Mouse (Mus musculus): ENCODE measurements around the gene Cbx7.
"Not testable (repeated sequence)": the region's sequence is repeated elsewhere in the genome, so short reads cannot be mapped to it uniquely, and the experiment has no call there.

The Cbx7 gene

DNA sequence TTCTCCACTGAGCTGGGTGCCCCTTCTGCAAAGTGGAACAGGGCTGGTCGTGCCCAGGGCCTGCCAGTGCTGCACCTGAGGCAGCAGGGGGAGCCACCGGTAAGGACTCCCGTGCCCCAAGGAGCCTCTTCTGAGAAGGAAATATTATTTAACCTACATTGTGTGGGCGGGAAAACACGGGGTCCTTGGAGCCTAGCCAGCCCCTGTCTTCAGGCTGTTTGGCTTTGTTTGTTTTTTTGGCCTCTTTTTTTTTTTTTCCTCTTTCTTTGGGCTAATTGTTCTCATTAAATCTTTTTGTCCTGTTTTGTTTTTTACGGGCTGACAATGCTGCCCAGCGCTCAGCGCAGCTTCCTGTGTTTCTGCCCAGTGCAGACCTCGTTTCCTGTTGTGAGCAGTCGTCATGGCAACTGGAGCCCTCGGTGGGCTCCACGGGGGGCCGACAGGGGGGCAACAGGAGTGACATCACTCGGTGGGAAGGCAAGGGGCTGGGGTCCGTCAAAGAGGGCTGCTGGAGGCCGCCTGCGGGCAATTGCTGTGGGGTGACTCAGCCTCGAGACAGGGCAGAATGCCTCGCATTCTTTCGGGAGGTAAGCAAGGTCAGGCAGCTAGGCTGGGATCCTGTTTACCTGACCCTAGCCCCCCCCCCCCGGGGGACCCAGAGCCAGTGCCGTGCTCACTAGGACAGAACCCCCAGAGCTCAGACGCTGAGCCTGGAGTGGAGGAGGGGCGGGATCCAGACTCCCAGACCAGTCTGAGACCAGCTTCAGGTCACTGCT, 20.5 kb downstream of the Cbx7 start:
- DNase-seq (ENCODE audit: low spot score in 2 of 2): peak; percentile 72 to 78

DNA sequence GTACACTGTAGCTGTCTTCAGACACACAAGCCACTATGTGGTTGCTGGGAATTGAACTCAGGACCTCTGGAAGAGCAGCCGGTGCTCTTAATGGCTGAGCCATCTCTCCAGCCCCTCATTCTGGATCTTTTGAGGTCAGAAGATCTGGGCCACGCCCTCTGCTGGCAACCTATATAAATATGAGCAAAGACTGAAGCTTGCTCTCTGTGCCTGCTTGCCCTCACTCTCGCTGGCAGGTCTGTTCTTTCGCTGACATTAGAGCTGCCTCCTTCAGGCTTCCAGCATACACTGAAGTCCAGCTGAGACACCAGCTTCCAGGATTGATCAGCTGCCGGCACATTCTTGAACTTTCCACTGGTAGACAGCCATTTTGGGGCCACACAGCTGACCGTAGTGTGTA, 23.2 kb downstream of the Cbx7 start:
- DNase-seq (ENCODE audit: low spot score in 2 of 2): no peak

DNA sequence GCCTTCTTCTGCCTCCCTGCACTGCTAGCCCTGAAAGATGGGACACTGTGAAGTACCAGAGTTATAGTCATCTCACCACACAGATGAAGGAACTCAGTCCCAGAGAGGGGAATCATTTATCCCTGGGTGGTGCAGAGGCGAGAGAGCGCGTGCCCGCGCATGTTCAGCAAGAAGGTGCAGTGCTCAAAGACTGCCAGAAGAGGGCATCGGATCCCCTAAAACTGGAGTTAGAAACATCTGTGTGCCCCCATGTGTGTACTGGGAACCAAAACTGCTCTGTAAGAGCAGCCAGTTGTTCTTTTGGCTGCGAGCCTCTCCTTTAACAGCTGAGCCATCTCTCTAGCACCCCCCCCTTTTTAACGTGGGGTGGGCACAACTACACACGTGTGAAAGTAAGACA, 24.1 kb downstream of the Cbx7 start:
- no peak for DNase-seq (ENCODE audit: low spot score in 2 of 2)

DNA sequence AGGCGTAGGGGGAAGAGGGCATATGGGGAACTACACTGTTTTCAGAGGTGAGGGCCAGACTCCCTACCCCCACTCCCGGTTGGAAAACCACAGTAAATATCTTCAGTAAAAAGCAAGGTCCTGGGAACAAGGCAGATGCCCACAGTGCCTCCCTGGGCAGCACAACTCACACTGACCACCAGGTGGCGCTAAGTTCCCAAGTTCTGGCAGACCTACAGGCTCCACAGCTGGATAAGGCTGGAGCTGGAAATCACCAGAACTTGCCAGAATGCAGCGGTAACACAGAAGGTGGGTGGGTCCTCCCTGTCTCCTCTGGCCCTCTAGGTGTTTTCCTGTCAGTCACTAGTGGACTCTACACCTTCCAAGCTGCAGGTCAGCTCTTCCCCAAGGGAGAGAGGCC, 24.9 kb downstream of the Cbx7 start:
- peak; percentile 87 to 93 for DNase-seq (ENCODE audit: low spot score in 2 of 2)

DNA sequence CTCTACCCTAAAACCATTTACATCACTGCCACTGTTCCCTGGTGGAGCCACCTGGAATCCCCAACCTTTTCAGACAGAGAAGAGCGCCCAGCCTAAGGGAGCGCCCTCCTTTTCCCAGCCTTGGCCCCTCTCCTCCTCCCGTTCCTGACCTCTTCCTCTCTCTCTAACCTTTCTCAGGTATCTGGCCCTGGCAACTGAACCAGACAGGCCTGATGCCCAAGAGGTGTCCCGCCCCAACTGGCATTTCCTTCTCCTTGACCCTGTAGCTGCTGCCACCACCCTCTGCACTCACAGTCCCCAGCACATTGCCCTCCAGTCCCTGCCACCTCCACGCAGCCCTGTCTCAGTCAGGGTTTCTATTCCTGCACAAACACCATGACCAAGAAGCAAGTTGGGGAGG, 26.0 kb downstream of the Cbx7 start:
- no peak for DNase-seq (ENCODE audit: low spot score in 2 of 2)

DNA sequence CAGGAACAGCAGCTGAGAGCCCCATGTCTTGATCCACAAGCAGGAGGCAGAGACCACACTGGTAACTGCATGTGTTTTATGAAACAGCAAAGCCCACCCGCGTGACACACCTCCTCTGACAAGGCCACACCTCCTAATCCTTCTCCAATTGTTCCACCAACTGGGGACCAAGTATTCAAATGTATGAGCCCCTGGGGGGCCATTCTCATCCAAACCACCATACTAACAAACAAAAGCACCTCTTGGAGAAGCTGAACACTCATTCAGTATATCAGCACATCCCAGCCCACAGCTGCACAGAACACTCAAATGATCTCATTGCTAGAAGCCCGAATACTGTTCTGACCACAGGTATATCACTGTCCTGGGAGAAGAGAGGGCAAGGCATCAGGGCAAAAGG, 27.3 kb downstream of the Cbx7 start:
- DNase-seq (ENCODE audit: low spot score in 2 of 2): no peak

DNA sequence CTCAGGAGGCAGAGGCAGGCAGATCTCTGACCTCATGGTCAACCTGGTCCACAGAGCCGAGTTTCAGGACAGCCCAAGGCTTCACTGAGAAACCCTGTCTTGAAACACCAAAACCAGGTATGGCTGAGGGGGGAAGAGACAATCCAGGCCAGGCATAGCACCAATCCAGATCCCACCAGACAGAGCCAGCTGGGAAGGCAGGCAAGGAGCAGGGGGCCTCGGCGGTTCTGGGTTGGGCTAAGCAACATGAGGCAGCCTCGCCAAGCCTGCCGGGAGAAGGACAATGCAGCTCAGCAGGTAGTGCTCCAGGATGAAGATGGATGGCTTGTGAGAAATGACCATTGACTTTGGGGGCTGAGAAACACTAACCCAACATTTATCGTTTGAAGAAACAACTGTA, 28.4 kb downstream of the Cbx7 start:
- DNase-seq (ENCODE audit: low spot score in 2 of 2): no peak

DNA sequence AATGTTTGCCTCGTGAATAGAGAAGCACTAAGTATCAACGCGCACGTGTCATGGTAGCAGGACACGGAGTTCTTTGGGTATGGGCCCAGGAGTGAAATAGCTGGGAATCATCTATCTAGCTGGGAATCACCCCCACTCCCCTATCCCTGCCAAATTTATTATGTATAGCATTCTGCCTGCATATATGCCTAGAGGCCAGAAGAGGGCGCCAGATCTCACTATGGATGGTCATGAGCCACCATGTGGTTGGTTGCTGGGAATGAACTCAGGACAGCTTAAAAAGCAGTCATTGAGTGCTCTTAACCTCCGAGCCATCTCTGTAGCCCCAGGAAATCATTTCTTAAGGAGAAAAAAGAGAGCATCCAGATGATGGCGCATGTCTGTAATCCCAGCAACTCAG, 30.0 kb downstream of the Cbx7 start:
- no peak for DNase-seq (ENCODE audit: low spot score in 2 of 2)

DNA sequence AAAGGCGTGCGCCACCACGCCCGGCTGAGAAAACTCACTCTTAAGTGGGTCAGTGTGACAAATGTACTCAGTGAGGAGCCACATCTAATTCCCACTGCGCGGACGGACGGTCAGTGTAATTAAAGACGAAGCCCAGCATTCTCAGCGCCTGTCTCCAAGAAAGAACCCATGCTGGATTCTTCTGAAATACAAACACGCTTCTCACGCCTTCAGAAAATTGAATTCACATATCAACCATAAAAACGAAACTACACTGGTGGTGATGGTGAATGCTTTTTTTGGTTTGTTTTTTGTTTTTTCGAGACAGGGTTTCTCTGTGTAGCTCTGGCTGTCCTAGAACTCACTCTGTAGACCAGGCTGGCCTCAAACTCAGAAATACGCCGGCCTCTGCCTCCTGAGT, 31.0 kb downstream of the Cbx7 start:
- DNase-seq (ENCODE audit: low spot score in 2 of 2): no peak

DNA sequence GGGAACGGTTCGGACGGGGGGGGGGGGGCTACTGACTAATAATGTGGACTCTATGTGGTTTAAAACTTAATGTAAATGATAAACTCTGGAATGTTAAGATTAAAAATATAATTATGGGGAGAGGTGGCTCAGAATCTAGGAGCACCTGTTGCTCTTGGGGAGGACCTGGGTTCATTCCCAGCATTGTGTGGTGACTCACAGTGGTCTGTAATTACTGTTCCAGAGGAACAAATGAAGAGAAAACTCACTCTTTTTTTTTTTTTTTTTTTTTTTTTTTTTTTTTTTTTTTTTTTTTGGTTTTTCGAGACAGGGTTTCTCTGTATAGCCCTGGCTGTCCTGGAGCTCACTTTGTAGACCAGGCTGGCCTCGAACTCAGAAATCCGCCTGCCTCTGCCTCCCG, 31.4 kb downstream of the Cbx7 start:
- DNase-seq (ENCODE audit: low spot score in 2 of 2): not testable (repeated sequence)

DNA sequence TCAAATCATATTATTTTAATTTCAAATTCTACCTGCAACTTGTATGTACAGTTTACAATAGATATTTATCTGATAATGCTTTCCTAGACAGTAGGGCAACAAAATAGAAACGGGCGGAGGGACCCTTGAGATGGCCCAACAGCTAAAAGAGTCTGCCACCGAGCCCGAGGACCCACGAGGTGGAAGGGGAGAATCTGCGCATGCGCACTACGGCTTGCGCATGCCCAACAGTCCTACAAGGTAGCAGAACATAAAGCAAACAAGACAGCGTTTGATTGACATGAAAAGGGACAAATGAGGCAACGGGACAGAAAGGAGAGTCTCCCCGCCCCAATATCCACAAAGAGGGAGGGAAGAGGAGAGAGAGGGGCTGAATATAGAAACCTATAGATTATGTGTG, 31.9 kb downstream of the Cbx7 start:
- DNase-seq (ENCODE audit: low spot score in 2 of 2): no peak

DNA sequence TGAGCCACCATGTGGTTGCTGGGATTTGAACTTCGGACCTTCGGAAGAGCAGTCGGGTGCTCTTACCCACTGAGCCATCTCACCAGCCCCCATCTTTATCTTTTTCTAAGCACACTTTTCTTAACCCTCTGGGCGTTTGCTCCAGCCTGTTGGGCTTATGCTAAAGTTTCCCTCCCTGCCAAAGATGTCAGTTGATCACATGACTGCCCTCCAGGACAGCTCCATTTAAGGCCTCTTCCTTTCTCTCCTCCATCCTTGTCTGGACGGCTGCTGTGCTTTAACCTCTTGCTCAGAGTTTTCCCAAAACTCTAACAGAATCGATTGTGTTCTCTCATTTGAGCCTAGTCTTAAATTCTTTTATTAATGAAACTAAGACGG, 34.6 kb downstream of the Cbx7 start:
- no peak for DNase-seq (ENCODE audit: low spot score in 2 of 2)

DNA sequence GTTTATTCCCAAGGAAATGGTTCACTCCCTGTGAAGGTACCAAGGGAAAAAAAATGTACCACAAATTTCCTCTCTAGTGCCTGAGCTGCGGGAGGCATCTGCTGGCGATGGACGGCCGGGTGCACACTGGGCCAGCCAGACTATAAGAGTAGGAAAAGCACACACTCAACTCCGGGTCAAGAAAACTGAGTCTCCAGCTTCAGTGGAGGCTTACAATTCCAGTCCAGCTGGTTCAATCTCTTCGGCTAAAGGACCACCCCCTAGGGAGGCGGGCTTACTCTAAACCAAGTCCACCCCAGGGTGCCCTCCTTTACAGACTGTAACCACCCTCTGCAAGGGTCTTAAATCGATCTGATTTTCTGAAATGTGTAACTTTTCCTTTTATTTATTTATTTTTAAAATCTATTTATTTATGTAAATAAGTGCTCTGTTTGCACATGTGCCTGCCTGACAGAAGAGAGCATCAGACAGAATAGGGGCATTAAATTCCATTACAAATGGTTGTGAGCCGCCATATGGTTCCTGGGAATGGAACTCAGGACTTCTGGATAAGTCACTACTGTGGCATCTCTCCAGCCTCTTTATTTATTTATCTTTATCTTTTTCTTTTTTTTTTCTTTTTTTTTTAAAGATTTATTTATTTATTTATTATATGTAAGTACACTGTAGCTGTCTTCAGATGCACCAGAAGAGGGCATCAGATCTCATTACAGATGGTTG, 35.1 kb downstream of the Cbx7 start:
- DNase-seq (ENCODE audit: low spot score in 2 of 2): no peak

DNA sequence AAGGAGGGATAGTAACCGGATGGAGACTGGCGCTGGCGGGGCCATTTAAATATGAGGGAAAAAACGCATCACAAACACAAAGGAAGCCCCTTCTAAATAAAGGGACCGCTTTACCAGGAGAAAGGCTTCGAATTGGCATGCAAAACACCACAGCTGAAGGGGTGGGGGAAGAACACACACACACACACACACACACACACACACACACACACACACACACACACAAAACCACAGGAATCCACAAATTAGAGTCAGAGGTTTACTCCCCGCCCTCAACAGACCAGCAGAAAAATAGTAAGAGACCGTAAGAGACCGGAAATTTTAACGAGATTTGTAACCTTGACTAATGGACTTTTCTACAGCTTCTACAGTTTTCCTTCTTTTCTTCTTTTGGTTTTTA, 36.1 kb downstream of the Cbx7 start:
- DNase-seq (ENCODE audit: low spot score in 2 of 2): no peak

DNA sequence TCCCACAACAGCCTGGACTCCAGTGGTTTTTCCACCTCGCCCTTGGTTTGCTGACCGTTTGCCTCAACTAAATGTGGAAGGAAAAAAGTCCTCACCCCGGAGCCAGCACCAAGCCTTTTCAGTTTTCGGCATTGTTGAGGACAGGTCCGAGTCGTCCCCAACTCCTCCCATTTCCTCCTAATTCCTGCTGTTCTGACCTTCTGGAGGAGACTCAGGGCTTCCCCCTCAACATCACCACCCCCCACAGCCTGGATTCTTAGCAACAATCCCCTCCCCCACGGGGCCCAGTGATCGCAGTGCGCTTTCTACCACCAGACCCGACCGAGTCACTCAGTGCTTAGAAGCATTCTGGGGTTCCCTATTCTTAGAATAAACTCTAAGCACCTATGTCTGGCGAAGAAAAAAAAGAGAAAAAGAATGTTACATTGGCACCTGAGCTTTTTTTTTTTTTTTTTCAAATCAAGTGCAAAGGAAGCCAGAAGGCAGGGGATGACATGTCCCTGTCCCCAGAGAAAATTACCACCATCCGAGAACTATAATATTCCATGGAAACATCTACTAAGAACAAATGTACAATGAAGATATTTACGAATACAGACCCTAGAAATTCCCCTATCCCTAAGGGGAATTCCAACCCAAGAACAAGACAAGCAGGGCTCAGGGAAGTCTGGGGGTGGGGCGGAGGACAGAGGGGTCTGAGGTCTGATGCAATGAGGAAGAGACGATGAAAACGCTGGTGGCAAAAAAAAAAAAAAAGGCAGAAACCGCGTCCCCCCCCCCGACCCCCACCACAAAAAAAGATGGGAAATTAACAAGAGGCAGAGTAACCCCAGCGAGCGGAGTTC, 37.0 kb downstream of the Cbx7 start:
- no peak for DNase-seq (ENCODE audit: low spot score in 2 of 2)

DNA sequence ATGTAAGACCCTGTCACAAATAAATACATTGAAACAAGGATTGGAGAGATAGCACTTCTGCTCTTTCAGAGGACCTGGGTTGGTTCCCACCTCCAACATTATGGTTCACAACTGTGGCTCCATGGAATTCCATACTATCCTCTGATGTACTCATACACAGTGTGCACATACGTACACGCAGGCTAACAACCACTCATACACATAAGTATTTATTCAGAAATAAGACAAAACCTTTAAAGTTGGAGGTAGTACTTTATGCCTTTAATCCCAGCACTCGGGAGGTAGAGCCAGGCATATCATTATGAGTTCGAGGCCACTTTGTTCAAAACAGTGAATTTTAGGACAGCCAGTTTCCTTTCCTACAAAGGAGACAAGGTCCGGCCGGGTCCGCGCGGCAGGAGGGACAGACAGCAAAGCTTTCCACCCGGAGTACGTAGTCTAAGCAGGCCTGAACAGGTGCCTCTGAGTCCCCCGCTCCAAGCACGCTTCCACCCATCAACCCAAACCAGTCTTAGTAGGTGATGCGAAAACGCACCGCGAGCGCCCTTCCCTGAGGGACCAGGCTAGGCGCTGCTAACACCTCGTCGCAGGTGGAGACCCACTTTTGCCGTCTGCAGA, 37.8 kb downstream of the Cbx7 start:
- no peak for DNase-seq (ENCODE audit: low spot score in 2 of 2)

DNA sequence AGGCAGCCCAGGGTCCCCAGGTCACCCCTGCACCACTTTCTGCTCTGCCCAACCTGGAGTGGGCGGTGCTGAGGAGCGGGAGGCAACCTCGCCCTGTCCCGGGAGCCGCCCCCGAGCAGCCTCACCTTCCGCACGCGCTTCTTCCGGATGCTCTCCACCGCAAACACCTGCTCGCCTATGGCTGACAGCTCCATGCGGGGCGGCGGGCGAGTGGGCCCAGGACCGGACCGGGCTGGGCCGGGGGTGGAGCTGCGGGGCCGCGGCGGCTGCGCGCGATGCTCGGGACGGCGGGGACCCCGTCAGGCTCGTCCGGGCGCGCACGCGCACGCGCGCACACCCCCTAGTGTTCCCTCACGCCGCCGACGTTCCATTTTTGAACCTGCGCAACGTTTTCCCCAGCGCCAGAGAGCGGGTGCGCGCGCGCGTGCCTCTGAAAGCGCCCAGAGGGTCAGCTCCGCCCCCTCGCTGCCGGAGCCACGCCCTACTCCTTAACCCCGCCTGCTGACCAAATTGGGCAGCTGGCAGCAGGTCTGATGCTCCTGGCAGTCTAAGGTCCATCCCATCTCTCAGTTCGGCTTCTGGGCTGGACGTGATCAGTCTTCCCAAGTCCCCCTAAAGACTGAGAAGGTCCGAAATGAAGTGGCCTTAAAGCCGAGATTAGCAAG, 38.5 kb downstream of the Cbx7 start:
- peak; percentile 88 to 91 for DNase-seq (ENCODE audit: low spot score in 2 of 2)

DNA sequence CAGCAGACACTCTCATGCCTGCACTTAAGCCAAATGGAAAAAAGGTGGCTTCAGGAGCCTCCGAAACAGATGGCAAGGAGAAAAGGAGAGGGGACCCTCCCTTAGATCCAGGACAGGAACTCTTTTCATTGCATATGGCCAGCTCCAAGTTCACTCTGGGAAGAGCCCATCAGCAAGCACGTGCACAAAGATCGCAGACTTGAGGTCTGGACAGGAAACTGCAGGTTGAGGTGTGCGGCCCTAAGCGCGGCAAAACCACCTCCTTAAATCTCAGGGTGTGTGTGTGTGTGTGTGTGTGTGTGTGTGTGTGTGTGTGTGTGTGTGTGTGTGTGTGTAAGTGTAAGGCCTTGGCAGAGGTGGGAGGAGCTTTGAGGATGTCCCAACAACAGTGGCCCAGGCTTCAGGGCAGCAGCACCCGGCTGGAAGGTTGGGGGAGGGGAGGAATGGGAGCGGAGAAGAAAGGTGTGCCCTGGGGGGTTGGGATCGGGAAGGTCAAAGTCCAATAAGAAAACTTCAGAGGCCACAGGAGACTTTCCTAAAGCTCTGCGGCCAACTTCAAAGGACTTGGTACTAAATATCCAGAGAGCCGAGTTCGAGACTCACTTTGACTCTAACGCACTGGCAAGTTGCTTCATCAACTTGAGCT, 39.3 kb downstream of the Cbx7 start:
- no peak for DNase-seq (ENCODE audit: low spot score in 2 of 2)

DNA sequence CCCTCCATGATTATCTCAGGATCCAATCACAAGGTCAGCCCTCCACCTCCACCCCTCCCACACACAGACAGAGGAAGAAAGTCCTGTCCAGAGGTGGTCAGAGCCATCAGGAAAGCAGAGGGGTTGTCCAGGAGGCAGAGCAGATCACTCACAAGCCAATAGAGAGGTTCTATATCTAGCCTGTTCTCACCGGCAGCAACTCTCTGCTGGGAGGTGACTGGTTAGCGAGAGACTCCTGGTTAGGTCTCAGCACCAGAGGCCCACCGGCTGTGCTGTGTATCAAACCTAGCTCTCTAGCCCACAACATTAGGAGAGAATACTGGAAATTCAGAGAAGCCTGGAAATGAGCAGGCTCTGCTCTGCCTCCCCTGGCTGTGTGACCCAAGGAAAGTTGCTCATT, 41.2 kb downstream of the Cbx7 start:
- DNase-seq (ENCODE audit: low spot score in 2 of 2): no peak

DNA sequence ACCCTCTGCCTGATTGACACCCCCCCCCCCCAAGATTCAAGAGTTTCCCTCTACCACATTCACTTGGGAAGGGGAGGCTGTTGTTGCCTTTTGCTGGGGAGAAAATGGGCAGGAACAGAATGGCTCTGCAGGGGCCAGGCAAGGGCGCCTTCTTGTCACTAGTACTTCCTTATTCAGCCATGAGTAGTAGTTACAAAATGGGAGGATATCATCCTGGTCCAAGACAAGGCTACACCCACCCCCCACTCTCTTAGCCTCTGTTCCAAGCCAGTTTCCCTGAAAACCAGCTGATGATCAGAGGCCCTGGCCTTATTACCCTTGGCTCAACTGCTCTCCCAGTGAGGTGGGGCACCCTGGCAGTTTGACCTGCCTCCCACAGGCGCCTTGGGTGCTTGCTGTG, 42.2 kb downstream of the Cbx7 start:
- DNase-seq (ENCODE audit: low spot score in 2 of 2): no peak

DNA sequence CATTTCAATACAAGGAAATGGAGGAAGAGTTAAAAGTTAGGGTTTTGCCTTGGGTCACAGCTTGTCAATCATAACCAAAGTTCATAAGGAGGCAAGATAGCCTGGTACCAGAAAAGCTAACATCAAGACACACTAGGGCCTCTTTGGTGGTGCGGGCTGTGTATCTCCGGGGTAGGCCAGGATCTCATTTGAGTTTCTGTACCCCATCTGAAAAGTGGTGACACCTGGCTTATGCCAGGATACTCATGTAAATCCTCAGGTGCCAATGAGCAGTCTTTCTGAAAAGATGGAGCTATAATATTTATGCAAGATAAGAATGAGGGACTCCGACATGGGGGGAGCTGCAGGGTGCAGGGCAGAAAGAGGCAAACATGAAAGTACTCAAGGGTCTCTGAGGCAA, 42.6 kb downstream of the Cbx7 start:
- DNase-seq (ENCODE audit: low spot score in 2 of 2): no peak
